Mouse (Mus musculus) neural tube, embryonic 15.5 days (tissue): ENCODE measurements at regions not wholly inside any gene's neighbourhood (a gene's known extent, or its start where the extent isn't known, plus 50 kb on each side); places are given as distances from the start of the nearest gene placed in this dataset.
A peak's percentile ranks its signal among the peaks of the same experiment; 100 is the strongest.

Experiments
- ATAC-seq: fragments of 200-750 bp; cut with Nextera tagmentation; 2 replicates; pipeline ENCODE4 v1.8.0; 2017; ENCODE audit warnings: mild to moderate bottlenecking, moderate TSS enrichment, moderate library complexity; ENCODE audit not compliant: low FRiP score
- H3K27ac ChIP-seq: fragments of 300-500 bp; sonication (generic); replicated peaks from 2 replicates; pipeline ENCODE4 v1.5.1; 2015; ENCODE audit warnings: mild to moderate bottlenecking, inconsistent platforms
- H3K27me3 ChIP-seq: fragments of 300-500 bp; sonication (generic); replicated peaks from 2 replicates; pipeline ENCODE4 v1.6.1; 2015; ENCODE audit warnings: inconsistent platforms
- H3K36me3 ChIP-seq: fragments of 300-500 bp; sonication (generic); 2 replicates; pipeline ENCODE4 v1.6.1; 2015; ENCODE audit warnings: inconsistent platforms
- H3K4me1 ChIP-seq: fragments of 300-500 bp; sonication (generic); 2 replicates; pipeline ENCODE4 v1.6.1; 2015; ENCODE audit warnings: inconsistent platforms
- H3K4me2 ChIP-seq: fragments of 300-500 bp; sonication (generic); 2 replicates; pipeline ENCODE4 v1.6.1; 2015; ENCODE audit warnings: inconsistent platforms, mild to moderate bottlenecking, moderate library complexity
- H3K4me3 ChIP-seq: fragments of 300-500 bp; sonication (generic); replicated peaks from 2 replicates; pipeline ENCODE4 v1.5.1; 2015; ENCODE audit warnings: mild to moderate bottlenecking, inconsistent platforms
- H3K9ac ChIP-seq: fragments of 300-500 bp; sonication (generic); replicated peaks from 2 replicates; pipeline ENCODE4 v1.6.1; 2015; ENCODE audit warnings: mild to moderate bottlenecking, inconsistent platforms
- H3K9me3 ChIP-seq: fragments of 300-500 bp; sonication (generic); replicated peaks from 2 replicates; pipeline ENCODE4 v1.6.1; 2016; ENCODE audit warnings: inconsistent platforms
- WGBS: fragments of 180-500 bp; shearing (Covaris S2); methylation state at CpG from one replicate; pipeline ENCODE4 v1.1.7; 2015; ENCODE audit warnings: mixed read lengths; 5-methylcytosine and 5-hydroxymethylcytosine counted together

GRCm38 (mm10) chr5:45266914-45267313 lies 183.1 kb downstream of the Qdpr start:
- 50% methylated on average over 5 of the region's 5 CpGs for WGBS
- H3K4me1 ChIP-seq: no peaks in the 10 kb centered on the region
- no peak for ATAC-seq
- no peak overlapping the region for H3K4me3 ChIP-seq
- no peak overlapping the region for H3K27ac ChIP-seq
- H3K9ac ChIP-seq: no peak overlapping the region
- H3K4me2 ChIP-seq: no peak overlapping the region
- no peaks in the 10 kb centered on the region for H3K9me3 ChIP-seq
- H3K36me3 ChIP-seq: no peaks in the 10 kb centered on the region
- no peaks in the 10 kb centered on the region for H3K27me3 ChIP-seq

GRCm38 (mm10) chr5:45258486-45258885 lies 191.6 kb downstream of the Qdpr start:
- no peak for ATAC-seq
- H3K4me3 ChIP-seq: no peak overlapping the region
- H3K27me3 ChIP-seq: no peaks in the 10 kb centered on the region
- WGBS: 100% methylated on average over 1 of the region's 1 CpGs
- H3K4me2 ChIP-seq: no peak overlapping the region
- no peaks in the 10 kb centered on the region for H3K36me3 ChIP-seq
- no peak overlapping the region for H3K9ac ChIP-seq
- H3K27ac ChIP-seq: no peak overlapping the region
- H3K9me3 ChIP-seq: no peaks in the 10 kb centered on the region
- no peaks in the 10 kb centered on the region for H3K4me1 ChIP-seq

- no peak overlapping the region for H3K27ac ChIP-seq
- 65% methylated on average over 9 of the region's 9 CpGs for WGBS
- H3K4me3 ChIP-seq: no peak overlapping the region
- H3K27me3 ChIP-seq: no peaks in the 10 kb centered on the region
- H3K9me3 ChIP-seq: no peaks in the 10 kb centered on the region
- ATAC-seq: no peak
- no peaks in the 10 kb centered on the region for H3K36me3 ChIP-seq
- no peak overlapping the region for H3K9ac ChIP-seq
- H3K4me1 ChIP-seq: no peaks in the 10 kb centered on the region
- no peak overlapping the region for H3K4me2 ChIP-seq
Measured at GRCm38 (mm10) chr5:45256256-45256999, 193.6 kb downstream of the Qdpr start.

GRCm38 (mm10) chr5:45231856-45232255 lies 218.2 kb downstream of the Qdpr start:
- no peak overlapping the region for H3K4me2 ChIP-seq
- no peak overlapping the region for H3K27ac ChIP-seq
- no peak overlapping the region for H3K9ac ChIP-seq
- no peak for ATAC-seq
- no peaks in the 10 kb centered on the region for H3K36me3 ChIP-seq
- H3K9me3 ChIP-seq: no peaks in the 10 kb centered on the region
- H3K4me1 ChIP-seq: no peaks in the 10 kb centered on the region
- H3K27me3 ChIP-seq: no peaks in the 10 kb centered on the region
- WGBS: 91% methylated on average over 4 of the region's 4 CpGs
- H3K4me3 ChIP-seq: no peak overlapping the region

GRCm38 (mm10) chr5:45230097-45230496 lies 219.9 kb downstream of the Qdpr start:
- no peak overlapping the region for H3K9ac ChIP-seq
- H3K36me3 ChIP-seq: no peaks in the 10 kb centered on the region
- H3K27me3 ChIP-seq: no peaks in the 10 kb centered on the region
- H3K4me3 ChIP-seq: no peak overlapping the region
- H3K9me3 ChIP-seq: no peaks in the 10 kb centered on the region
- H3K4me2 ChIP-seq: no peak overlapping the region
- WGBS: 62% methylated on average over 1 of the region's 1 CpGs
- no peaks in the 10 kb centered on the region for H3K4me1 ChIP-seq
- H3K27ac ChIP-seq: no peak overlapping the region
- ATAC-seq: no peak

GRCm38 (mm10) chr5:45229477-45229876 lies 220.6 kb downstream of the Qdpr start:
- no peak overlapping the region for H3K9ac ChIP-seq
- H3K4me1 ChIP-seq: no peaks in the 10 kb centered on the region
- H3K27me3 ChIP-seq: no peaks in the 10 kb centered on the region
- no peak overlapping the region for H3K27ac ChIP-seq
- no peaks in the 10 kb centered on the region for H3K9me3 ChIP-seq
- no peak overlapping the region for H3K4me2 ChIP-seq
- 72% methylated on average over 3 of the region's 3 CpGs for WGBS
- H3K36me3 ChIP-seq: no peaks in the 10 kb centered on the region
- ATAC-seq: no peak
- no peak overlapping the region for H3K4me3 ChIP-seq

GRCm38 (mm10) chr5:45228226-45228927 lies 221.7 kb downstream of the Qdpr start:
- Histone ChIP-seq H3K4me3 (no peak overlapping the region), H3K9ac (no peak overlapping the region), H3K4me2 (no peak overlapping the region), H3K4me1 (no peaks in the 10 kb centered on the region), H3K9me3 (no peaks in the 10 kb centered on the region), H3K27me3 (no peaks in the 10 kb centered on the region), H3K36me3 (no peaks in the 10 kb centered on the region), H3K27ac (no peak overlapping the region)
- 82% methylated on average over 6 of the region's 6 CpGs for WGBS
- no peak for ATAC-seq

- peak; percentile 70 for ATAC-seq
- 65% methylated on average over 6 of the region's 6 CpGs for WGBS
- H3K36me3 ChIP-seq: no peaks in the 10 kb centered on the region
- no peaks in the 10 kb centered on the region for H3K27me3 ChIP-seq
- no peak overlapping the region for H3K9ac ChIP-seq
- 0 out of 2 replicates have a peak, but pooled peaks cover 3% of the 10 kb centered on the region for H3K4me1 ChIP-seq
- 0 out of 2 replicates have a peak overlapping the region, but pooled peaks have one; percentile 23 for H3K27ac ChIP-seq
- H3K4me2 ChIP-seq: no peak overlapping the region
- H3K4me3 ChIP-seq: no peak overlapping the region
- H3K9me3 ChIP-seq: no peaks in the 10 kb centered on the region
Measured at GRCm38 (mm10) chr5:45220272-45220916, 229.6 kb downstream of the Qdpr start.

GRCm38 (mm10) chr5:45219558-45219957 lies 230.5 kb downstream of the Qdpr start:
- no peak overlapping the region for H3K4me2 ChIP-seq
- H3K27ac ChIP-seq: no peak overlapping the region
- WGBS: 77% methylated on average over 1 of the region's 1 CpGs
- no peaks in the 10 kb centered on the region for H3K27me3 ChIP-seq
- no peak for ATAC-seq
- no peaks in the 10 kb centered on the region for H3K9me3 ChIP-seq
- H3K36me3 ChIP-seq: no peaks in the 10 kb centered on the region
- no peak overlapping the region for H3K9ac ChIP-seq
- 0 out of 2 replicates have a peak, but pooled peaks cover 3% of the 10 kb centered on the region for H3K4me1 ChIP-seq
- no peak overlapping the region for H3K4me3 ChIP-seq

- Histone ChIP-seq H3K4me2 (no peak overlapping the region), H3K4me1 (0 out of 2 replicates have a peak, but pooled peaks cover 3% of the 10 kb centered on the region), H3K9me3 (no peaks in the 10 kb centered on the region), H3K27ac (no peak overlapping the region), H3K36me3 (no peaks in the 10 kb centered on the region), H3K9ac (no peak overlapping the region), H3K27me3 (no peaks in the 10 kb centered on the region), H3K4me3 (no peak overlapping the region)
- no peak for ATAC-seq
- 39% methylated on average over 3 of the region's 3 CpGs for WGBS
Measured at GRCm38 (mm10) chr5:45219101-45219500, 230.9 kb downstream of the Qdpr start.

GRCm38 (mm10) chr5:45214475-45214874 lies 235.6 kb downstream of the Qdpr start:
- H3K36me3 ChIP-seq: no peaks in the 10 kb centered on the region
- no peak overlapping the region for H3K27ac ChIP-seq
- H3K4me1 ChIP-seq: no peaks in the 10 kb centered on the region
- H3K27me3 ChIP-seq: no peaks in the 10 kb centered on the region
- H3K9me3 ChIP-seq: no peaks in the 10 kb centered on the region
- no peak overlapping the region for H3K4me2 ChIP-seq
- no peak for ATAC-seq
- H3K9ac ChIP-seq: no peak overlapping the region
- H3K4me3 ChIP-seq: no peak overlapping the region

- 86% methylated on average over 1 of the region's 1 CpGs for WGBS
- Histone ChIP-seq H3K4me2 (no peak overlapping the region), H3K9ac (no peak overlapping the region), H3K27ac (no peak overlapping the region), H3K4me1 (no peaks in the 10 kb centered on the region), H3K4me3 (no peak overlapping the region), H3K27me3 (no peaks in the 10 kb centered on the region), H3K9me3 (no peaks in the 10 kb centered on the region), H3K36me3 (no peaks in the 10 kb centered on the region)
- ATAC-seq: no peak
Measured at GRCm38 (mm10) chr5:45198408-45198807, 251.6 kb downstream of the Qdpr start.
